Mouse (Mus musculus) erythroblast, adult 5-6 weeks (primary cell): ENCODE results near the gene Rbx1. TPM values are rescaled to one million over a fixed set of nuclear protein-coding genes. Genes with fewer than 3 reads are reported as not detected.
A peak's percentile ranks its signal among the peaks of the same experiment; 100 is the strongest.
"Not testable (repeated sequence)": the region's sequence is repeated elsewhere in the genome, so short reads cannot be mapped to it uniquely, and the experiment has no call there.

Experiments used
- ATAC-seq: replicated peaks from 2 replicates; pipeline ENCODE4 v1.8.0; 2016; ENCODE audit warnings: moderate number of reproducible peaks, mild to moderate bottlenecking, moderate TSS enrichment, inconsistent platforms; ENCODE audit not compliant: poor library complexity, low FRiP score, severe bottlenecking
- total RNA-seq, 2 experiments: library from RNA; stranded (forward) in 1 of 2; stranded (reverse) in 1 of 2; fragments of 150-400 nt in 1 of 2; fragments of 200-764, 138-1000 nt in 1 of 2; gene quantifications; 2 replicates each; pipeline versions ENCODE4 v1.2.3 to v1.2.4; 2015 to 2017; ENCODE audit warnings: low replicate concordance in 2 of 2

Gene Rbx1
- 52.7 and 66.1 TPM in 2 replicates for total RNA-seq (2015; ENCODE audit: low replicate concordance)
- total RNA-seq (2017; ENCODE audit: low replicate concordance), result 38.1 and 39.2 TPM in 2 replicates

GRCm38 (mm10) chr15:81465901-81466737, at the start of gene Rbx1:
Gene Rbx1 (plus strand): TSS chr15:81466296.
- peak; percentile 94 for ATAC-seq

- ATAC-seq, result peak; percentile 89
Measured at GRCm38 (mm10) chr15:81416763-81417310, 49.3 kb upstream of the Rbx1 start.

- ATAC-seq, result peak; percentile 35; the same call in 1 of the 2 replicates
Measured at GRCm38 (mm10) chr15:81418065-81418464, 48.0 kb upstream of the Rbx1 start.

- ATAC-seq, result no peak
Measured at GRCm38 (mm10) chr15:81421454-81421853, 44.6 kb upstream of the Rbx1 start.

- no peak for ATAC-seq
Measured at GRCm38 (mm10) chr15:81422156-81422681, 43.9 kb upstream of the Rbx1 start.

GRCm38 (mm10) chr15:81425311-81425710, 40.8 kb upstream of the Rbx1 start:
- ATAC-seq, result no peak

GRCm38 (mm10) chr15:81427947-81428346, 38.1 kb upstream of the Rbx1 start:
- ATAC-seq, result no peak

- no peak for ATAC-seq
Measured at GRCm38 (mm10) chr15:81431195-81431594, 34.9 kb upstream of the Rbx1 start.

GRCm38 (mm10) chr15:81438345-81438744, 27.8 kb upstream of the Rbx1 start:
- no peak for ATAC-seq

GRCm38 (mm10) chr15:81439236-81439635, 26.9 kb upstream of the Rbx1 start:
- ATAC-seq, result no peak

- ATAC-seq, result peak; percentile 88
Measured at GRCm38 (mm10) chr15:81448463-81448862, 17.6 kb upstream of the Rbx1 start.

GRCm38 (mm10) chr15:81461523-81461922, 4.6 kb upstream of the Rbx1 start:
- ATAC-seq, result no peak

- no peak for ATAC-seq
Measured at GRCm38 (mm10) chr15:81465016-81465660, 958 bp upstream of the Rbx1 start.

- peak; percentile 56 for ATAC-seq
Measured at GRCm38 (mm10) chr15:81466738-81467113, 630 bp downstream of the Rbx1 start.

- ATAC-seq, result no peak
Measured at GRCm38 (mm10) chr15:81470735-81471134, 4.6 kb downstream of the Rbx1 start.

- no peak for ATAC-seq
Measured at GRCm38 (mm10) chr15:81472256-81472655, 6.2 kb downstream of the Rbx1 start.

- no peak for ATAC-seq
Measured at GRCm38 (mm10) chr15:81475654-81476053, 9.6 kb downstream of the Rbx1 start.

- 0 out of 2 replicates have a peak, but pooled peaks have one; percentile 34 for ATAC-seq
Measured at GRCm38 (mm10) chr15:81476597-81476996, 10.5 kb downstream of the Rbx1 start.

- ATAC-seq, result no peak
Measured at GRCm38 (mm10) chr15:81479446-81480213, 13.5 kb downstream of the Rbx1 start.

GRCm38 (mm10) chr15:81480284-81480683, 14.2 kb downstream of the Rbx1 start:
- ATAC-seq, result not testable (repeated sequence)
